Mouse (Mus musculus): Measurements from ENCODE around the gene Adgrg3.

Gene Adgrg3

DNA sequence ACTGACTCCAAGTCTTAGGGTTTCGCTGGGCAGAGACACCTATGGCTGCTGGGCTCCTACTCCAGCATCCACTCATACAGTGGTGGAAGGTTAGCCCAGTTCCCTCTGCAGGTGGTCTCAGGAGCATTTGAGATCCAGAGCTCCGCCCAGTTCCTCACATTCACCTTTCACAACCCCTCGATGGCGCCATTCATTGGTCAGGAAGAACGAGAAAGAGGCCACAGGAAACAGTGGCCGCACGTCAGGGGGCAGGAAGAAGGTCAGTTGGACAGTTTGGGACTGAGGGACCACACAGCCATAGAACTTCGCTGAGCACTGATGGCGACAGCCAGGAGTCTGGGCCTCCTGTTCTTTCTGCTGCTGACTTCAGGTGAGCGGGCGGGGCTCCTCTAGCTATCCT is at the start of gene Adgrg3:
Adgrg3 (plus strand) TSS at position 242 of the 400 bp plus-strand sequence.
- DNase-seq = no peak

DNA sequence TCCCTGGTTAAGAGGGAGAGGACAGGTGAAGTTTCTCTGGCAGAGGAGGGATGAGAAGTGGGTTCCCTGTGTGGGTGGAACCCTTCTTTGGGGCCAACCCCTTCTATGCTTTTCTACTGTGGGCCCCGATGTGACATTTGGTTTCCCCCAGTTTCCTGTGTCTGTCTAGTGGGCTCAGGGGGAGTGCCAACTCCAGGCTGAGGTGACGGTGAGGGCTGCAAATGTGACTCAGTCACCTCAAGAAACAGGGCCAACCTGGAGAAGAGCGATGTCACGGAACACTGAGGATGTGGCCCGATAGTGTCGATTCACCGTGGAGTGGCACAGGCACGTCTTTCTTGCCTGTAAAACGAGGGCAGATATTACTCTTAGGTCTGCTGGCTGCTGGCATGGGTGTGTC is 44.2 kb upstream of the Adgrg3 start:
- DNase-seq = no peak

GRCm38 (mm10) chr8:94973786-94974185 is 43.7 kb upstream of the Adgrg3 start:
- DNase-seq = peak in 1 of 2 experiments; percentile 73

GRCm38 (mm10) chr8:94974467-94975165 is 42.9 kb upstream of the Adgrg3 start, which contains the start of gene Adgrg1:
Gene Adgrg1 (plus strand): TSS chr8:94974751.
- DNase-seq = peak; percentile 74 to 83

DNA sequence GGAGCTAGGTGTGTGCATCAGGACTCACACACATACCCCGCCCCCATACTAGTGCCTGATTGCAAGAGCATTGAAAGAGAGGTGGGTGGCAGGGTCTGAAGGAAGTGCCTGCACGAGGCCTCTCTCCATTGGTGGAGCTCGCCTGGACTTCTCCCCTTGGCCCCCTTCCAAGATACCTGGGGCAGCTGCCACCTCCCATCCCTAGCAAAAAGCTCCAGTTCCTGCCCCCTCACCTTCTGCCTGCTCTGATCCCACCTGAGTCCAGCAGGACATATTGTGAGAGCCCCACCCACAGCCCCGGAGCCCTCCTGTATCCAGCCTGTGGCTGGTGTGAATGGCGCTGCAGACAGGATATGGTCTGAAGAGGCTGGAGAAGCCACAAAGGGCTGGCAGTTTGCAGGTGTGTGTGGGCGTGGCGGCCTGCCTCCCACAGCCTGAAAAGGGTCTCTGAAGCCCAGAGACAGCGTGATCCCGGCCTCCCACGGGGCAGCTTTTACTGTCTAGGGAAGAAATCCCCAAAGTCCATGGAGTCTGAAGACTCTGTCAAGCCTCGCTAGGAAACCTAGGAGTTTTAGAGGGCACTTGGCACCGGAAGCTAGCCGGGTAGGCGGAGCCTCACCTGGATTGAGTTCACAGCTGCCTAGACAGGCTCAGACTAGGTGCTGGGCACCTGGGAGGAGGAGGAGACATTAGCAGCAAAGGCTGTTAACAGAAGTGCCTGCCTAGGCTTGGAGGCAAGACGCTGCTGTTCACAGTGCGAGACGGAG is 40.7 kb upstream of the Adgrg3 start:
- peak; percentile 91 to 94 for DNase-seq

DNA sequence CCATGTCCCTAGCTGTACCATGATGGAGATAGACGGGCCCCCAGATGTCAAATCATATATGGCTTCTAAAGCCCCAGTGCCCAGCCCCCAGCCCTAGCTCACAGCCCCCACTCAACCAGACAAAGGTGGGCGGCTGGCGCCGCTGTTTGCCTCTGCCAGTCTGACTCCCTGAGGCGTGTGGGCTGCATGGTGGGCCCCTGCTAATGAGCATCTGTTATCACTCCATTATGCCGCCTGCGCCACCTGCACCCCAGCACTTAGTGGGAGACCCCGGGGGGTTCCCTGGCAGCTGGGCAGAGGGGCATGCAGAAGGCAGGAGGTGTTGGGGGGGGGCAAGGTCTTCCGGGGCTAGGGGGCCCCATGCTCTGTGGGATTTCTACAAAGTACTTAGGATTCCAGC is 39.4 kb upstream of the Adgrg3 start:
- DNase-seq = peak in 1 of 2 experiments; percentile 10

- DNase-seq = peak in 1 of 2 experiments; percentile 42
Observed at GRCm38 (mm10) chr8:94978593-94979319, 38.7 kb upstream of the Adgrg3 start.

DNA sequence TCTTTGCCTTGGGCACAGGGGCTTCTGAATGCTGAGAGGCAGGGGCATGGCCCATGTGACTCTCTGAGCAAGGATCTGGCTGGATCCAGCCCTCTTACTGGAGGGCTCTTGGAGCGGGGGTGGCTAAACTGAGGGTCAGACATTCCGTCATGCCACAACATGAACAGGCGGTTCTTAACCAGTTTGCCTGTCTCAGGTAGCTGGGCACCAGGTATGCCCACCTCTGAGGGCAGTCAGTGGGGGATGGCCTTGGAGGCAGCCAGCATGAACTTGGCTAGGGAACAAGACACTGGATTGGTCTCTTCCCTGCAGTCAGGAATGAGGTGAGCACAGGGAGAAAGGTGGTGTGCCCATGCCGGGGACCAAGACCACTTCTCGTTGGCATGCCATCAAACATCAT is 37.3 kb upstream of the Adgrg3 start:
- peak; percentile 78 to 88 for DNase-seq

DNA sequence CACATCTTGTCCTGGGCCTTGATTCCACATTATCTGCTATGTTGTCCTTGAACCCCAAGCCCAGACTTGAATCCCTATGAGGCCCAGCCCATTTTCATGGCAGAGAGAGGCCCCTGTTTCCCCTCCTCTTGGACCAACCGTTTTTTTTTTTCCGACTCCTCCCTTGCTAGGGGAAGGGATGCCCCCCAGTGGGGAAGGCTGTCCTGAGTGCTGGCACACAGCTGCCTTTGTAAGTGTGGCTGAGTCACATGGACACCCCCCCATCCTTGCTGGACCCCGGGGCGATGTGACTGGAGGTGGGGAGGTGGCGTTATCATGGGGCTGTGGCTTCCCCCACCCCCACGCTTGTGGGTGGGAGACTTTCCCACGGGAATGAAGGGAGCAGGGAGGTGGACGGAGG is 36.5 kb upstream of the Adgrg3 start:
- peak in 1 of 2 experiments; percentile 57 for DNase-seq

DNA sequence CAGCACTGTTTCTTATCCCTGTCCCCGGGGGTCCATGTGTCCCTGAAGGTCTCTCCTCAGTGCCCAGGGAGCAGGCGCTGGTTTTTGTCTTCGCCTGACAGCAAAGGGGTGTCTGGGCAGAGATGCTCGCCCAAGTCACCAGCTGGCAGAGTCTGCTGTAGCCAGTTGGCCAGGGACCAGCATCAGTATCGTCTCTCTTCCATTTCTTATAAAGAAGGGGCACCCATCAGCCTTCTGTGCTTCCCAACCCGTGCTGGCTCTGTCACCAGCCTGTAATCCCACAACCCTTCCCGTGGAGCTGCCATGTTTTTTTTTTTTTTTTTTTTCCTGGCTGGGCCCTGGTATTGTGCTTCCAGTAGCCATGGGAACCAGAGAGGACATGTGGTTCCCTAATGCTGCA is 35.6 kb upstream of the Adgrg3 start:
- peak in 1 of 2 experiments; percentile 38 for DNase-seq

DNA sequence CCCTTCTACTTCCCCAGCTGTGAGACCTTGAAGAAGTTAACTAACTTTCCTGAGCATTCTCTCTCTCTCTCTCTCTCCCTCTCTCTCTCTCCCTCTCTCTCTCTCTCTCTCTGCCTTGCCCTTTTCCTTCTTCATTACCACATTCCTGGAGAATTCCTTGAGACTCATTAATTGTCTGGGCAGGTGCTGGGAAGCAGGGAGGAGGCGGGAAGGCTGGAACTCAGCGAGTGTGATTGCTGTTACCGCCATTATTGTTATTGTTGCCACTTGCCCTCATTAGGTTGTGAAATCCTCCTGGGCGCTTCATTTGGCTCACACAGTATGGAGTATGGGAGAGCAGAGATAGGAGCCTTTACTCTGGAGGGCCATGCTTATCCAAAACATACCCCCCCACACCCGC is 34.3 kb upstream of the Adgrg3 start:
- DNase-seq = no peak

DNA sequence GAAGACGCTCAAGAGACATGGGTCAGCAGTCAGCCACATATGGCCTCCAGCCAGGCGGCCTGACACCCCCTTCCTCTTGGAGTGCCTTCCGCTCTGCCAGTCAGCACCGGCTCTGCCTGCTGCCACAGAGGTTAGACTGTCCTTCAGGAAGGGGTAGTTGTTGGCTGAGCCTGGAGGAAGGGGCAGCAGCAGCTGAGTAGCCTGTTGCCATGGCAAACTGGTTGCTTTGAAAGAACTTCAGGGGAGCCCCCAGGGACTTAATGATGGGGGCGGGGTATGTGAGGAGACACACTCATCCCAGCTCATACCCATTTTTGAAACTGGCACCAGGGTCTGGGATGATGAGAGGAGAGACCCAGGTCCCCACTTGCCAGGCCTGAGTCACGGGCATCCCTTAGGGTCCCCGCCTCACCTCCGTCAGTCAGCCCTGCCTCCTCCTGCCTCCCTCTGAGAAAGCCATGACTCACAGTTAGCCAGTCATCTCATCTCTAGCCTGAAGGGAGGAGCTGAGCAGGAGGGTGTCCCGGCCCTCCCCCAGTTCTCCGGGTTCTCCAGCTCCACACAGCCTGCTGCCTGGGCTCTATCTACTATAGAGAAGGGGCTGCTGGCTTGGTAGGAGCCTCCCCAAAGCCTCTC is 33.5 kb upstream of the Adgrg3 start:
- peak; percentile 94 to 96 for DNase-seq

- DNase-seq = peak in 1 of 2 experiments; percentile 61
Observed at GRCm38 (mm10) chr8:94985023-94985422, 32.5 kb upstream of the Adgrg3 start.

DNA sequence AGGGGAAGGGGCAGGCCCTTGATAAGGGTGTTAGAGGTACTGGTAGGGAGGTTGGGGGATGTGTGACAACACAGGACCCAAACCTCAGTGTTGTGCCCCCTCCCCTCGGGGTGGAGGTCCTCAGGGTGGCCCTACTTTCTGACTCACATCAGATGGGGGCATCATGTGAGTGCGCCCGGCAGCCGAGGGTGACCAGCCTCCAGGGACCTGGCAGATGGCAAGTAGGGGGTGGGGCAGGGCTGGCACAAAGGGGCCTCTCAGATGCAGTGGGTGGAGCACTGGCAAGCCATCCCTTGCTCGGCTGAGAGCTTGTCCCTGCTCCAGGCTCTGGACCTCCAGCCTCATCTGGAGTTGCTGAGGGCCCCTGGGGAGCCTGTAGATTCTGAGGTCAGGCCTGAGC is 30.8 kb upstream of the Adgrg3 start:
- DNase-seq = peak; percentile 67 to 81

DNA sequence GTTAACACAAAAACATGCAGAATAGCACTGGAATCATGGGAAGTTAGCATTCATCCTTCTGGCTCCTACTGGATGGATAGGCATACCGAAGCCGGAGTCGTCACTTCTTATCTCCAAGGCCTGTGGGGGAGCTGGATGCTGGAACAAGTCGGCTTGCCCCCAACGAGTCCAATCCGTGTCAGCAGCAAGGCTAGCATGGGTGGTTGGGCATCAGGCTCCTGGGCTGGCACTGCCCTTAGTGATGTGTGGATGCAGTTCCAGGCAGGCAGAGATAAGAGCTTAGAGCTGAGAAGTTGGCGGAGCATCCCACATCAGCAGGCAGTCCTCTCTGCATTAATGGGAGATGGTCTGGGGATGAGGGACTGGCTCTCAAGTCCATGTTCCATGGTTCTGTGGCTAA is 29.9 kb upstream of the Adgrg3 start:
- DNase-seq = no peak

DNA sequence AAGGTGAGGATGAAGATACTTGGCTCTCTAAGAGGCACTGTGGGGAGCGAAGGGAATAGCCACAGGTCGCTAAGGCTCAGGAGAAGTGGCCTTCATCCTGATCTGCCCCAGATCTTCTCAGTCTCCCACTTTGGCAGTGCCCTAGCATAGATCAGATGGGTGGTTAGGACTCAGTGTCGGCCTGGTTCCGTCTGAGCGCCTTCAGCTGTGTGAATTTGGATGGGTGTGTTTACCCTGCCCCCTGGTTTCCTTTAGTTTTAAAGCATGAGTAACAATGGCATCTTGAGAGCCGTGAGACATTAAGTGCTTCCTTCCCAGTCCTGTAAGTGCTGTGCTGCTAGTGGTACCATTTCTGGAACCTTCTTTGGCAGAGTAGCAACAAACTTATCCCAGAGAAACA is 28.9 kb upstream of the Adgrg3 start:
- DNase-seq = peak in 1 of 2 experiments; percentile 52

DNA sequence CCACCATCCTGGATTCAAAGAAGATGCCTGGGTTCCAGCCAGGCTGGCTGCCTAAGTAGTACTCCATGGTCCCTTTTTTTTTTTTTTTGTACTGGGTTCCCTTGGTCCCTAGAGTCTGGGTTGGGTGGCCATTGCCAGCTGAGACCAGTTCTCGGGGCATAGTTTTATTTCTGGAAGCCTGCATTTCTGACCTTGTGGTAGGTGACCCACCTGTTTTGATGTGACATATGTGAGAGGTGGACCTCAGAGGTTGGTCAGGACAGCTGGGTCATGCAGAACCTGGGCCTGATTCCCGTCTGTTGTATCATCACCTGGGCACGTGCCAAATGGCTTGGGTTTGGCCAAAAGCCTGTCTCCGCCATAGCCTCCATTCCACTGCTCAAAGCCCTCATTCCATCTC is 27.8 kb upstream of the Adgrg3 start:
- peak; percentile 64 to 73 for DNase-seq

- no peak for DNase-seq
Observed at GRCm38 (mm10) chr8:94990598-94991453, 26.7 kb upstream of the Adgrg3 start.

GRCm38 (mm10) chr8:94991454-94991994 is 26.0 kb upstream of the Adgrg3 start:
- peak in 1 of 2 experiments; percentile 49 for DNase-seq

DNA sequence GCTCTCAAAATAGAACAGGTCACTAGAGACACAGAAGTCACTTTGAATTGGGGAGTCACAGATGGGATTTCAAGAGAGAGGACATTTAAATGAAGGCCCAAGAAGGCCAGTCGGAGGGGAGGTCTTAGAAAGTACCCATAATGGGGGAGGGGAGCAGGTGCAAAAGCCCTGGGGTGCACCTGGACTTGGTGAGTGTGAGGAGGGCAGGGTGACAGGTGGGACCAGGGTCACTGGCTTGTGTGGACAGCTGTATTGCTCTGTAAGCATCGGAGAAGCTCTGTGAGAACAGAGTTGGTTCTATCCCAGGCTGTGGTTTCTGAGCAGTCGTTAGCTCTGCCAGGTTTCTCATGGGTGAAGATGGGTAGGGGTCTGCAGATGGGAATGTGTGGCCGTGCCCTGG is 25.5 kb upstream of the Adgrg3 start:
- no peak for DNase-seq

DNA sequence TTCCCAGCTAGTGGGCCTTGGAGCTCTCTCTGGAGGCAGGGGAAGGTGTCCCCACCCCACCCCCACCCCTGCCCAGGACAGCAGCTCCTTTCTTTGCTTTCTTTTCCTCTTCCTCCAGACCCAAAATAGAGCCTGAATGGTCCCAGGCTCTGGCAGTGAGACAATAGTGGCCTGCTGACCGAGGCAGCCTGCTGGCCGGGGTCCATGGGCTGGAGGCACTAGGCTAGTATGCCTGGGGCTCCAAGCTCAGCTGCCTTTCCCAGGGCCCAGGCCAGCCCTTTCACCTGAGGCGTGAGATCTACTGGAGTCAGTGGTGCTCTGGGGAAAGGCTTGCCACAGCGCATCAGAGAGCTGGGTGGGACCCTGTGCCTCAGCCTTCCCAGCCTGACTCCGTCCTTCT is 25.0 kb upstream of the Adgrg3 start:
- peak; percentile 86 to 89 for DNase-seq
